Mouse (Mus musculus) ES-Bruce4 (cell line): Measurements from ENCODE around the gene Tex52.

ENCODE experiments used
- CTCF ChIP-seq: IDR thresholded peaks from one replicate; pipeline ENCODE4 v1.8.1; 2011; ENCODE audit warnings: low read depth, low read length
- EP300 ChIP-seq: IDR thresholded peaks from 2 replicates; pipeline ENCODE4 v1.6.1; 2011; ENCODE audit warnings: low read depth, low read length; ENCODE audit not compliant: insufficient read depth
- POLR2A ChIP-seq: IDR thresholded peaks from one replicate; pipeline ENCODE4 v1.8.1; 2011; ENCODE audit warnings: low read length; ENCODE audit not compliant: insufficient read depth

GRCm38 (mm10) chr6:128341956-128342723 lies 33.1 kb upstream of the Tex52 start:
- no peak for TF ChIP-seq CTCF
- TF ChIP-seq POLR2A, result no peak
- TF ChIP-seq EP300, result no peak
